Mouse (Mus musculus) kidney, postnatal 0 days (tissue): ENCODE data around the gene Myo1f. TPM values are rescaled to one million over a fixed set of nuclear protein-coding genes. Genes with fewer than 3 reads are reported as not detected.
A peak's percentile ranks its signal among the peaks of the same experiment; 100 is the strongest.

Experiments used
- ATAC-seq: fragments of 200-750 bp; cut with Nextera tagmentation; replicated peaks from 2 replicates; pipeline ENCODE4 v1.8.0; 2017; ENCODE audit warnings: low read depth, moderate number of reproducible peaks, moderate TSS enrichment, moderate library complexity; ENCODE audit not compliant: low FRiP score
- DNase-seq: peaks from one replicate; pipeline ENCODE4 v3.0.0-alpha.2; 2016; ENCODE audit warnings: low spot score
- H3K27ac ChIP-seq: fragments of 300-500 bp; sonication (generic); 2 replicates; pipeline ENCODE4 v1.5.1; 2014; ENCODE audit warnings: mild to moderate bottlenecking
- H3K27me3 ChIP-seq: fragments of 300-500 bp; sonication (generic); 2 replicates; pipeline ENCODE4 v1.6.1; 2014; ENCODE audit warnings: low read length, mixed read lengths; ENCODE audit not compliant: insufficient read depth
- H3K36me3 ChIP-seq: fragments of 300-500 bp; sonication (generic); 2 replicates; pipeline ENCODE4 v1.6.1; 2014; ENCODE audit warnings: low read length, mixed read lengths; ENCODE audit not compliant: insufficient read depth
- H3K4me1 ChIP-seq: fragments of 300-500 bp; sonication (generic); replicated peaks from 2 replicates; pipeline ENCODE4 v1.6.1; 2014; ENCODE audit warnings: antibody characterized with exemption, low read length, mixed read lengths; ENCODE audit not compliant: insufficient read depth
- H3K4me2 ChIP-seq: fragments of 300-500 bp; sonication (generic); 2 replicates; pipeline ENCODE4 v1.6.1; 2014; ENCODE audit warnings: mild to moderate bottlenecking, low read length, moderate library complexity, mixed read lengths
- H3K4me3 ChIP-seq: fragments of 300-500 bp; sonication (generic); replicated peaks from 2 replicates; pipeline ENCODE4 v1.5.1; 2014; ENCODE audit warnings: low read depth, low read length
- H3K9ac ChIP-seq: fragments of 300-500 bp; sonication (generic); 2 replicates; pipeline ENCODE4 v1.6.1; 2014; ENCODE audit warnings: low read depth, low read length
- H3K9me3 ChIP-seq: fragments of 300-500 bp; sonication (generic); replicated peaks from 2 replicates; pipeline ENCODE4 v1.6.1; 2016; ENCODE audit warnings: low read length, inconsistent platforms, mixed read lengths
- CTCF ChIP-seq: IDR thresholded peaks from 2 replicates; pipeline ENCODE4 v1.5.1; 2016; ENCODE audit warnings: antibody characterized with exemption, low read depth, mild to moderate bottlenecking, moderate library complexity
- WGBS: fragments of 180-500 bp; shearing (Covaris S2); extraction: QIAGEN DNeasy Blood & Tissue Kit; methylation state at CpG from one replicate; pipeline ENCODE4 v1.1.7; 2014; 5-methylcytosine and 5-hydroxymethylcytosine counted together
- polyA plus RNA-seq: library from polyadenylated mRNA; unstranded; fragments of >200 nt; fragmentation: Nextera tagmentation; extraction: Ambion mirVana; gene quantifications from 2 replicates; pipeline ENCODE4 v1.2.1, GENCODE M21; 2015

The Myo1f gene
- polyA plus RNA-seq, 1 experiment from 2014 or later = 1.5 TPM

GRCm38 (mm10) chr17:33628621-33629486 lies 73.3 kb downstream of the Myo1f start, which contains the start of gene Zfp414:
Zfp414 (plus strand) TSS chr17:33629090.
- ATAC-seq (peak; percentile 95), DNase-seq (peak; percentile 97)
- H3K4me3 ChIP-seq = peak within 1 kb of the TSS; percentile 79
- H3K36me3 ChIP-seq = 0 out of 2 replicates have a peak, but pooled peaks cover 11% of the 10 kb centered on the region
- H3K9me3 ChIP-seq = no peaks in the 10 kb centered on the region
- peak within 1 kb of the TSS; percentile 90 for H3K9ac ChIP-seq
- WGBS = 4% methylated on average over 24 of the region's 35 CpGs
- H3K4me1 ChIP-seq = peaks cover 12% of the 10 kb centered on the region; the same call in 1 of the 2 replicates
- peak within 1 kb of the TSS; percentile 97 for H3K27ac ChIP-seq
- H3K4me2 ChIP-seq = peak within 1 kb of the TSS; percentile 77
- no peaks in the 10 kb centered on the region for H3K27me3 ChIP-seq
- TF ChIP-seq CTCF = no peak

GRCm38 (mm10) chr17:33629487-33630125 lies 74.1 kb downstream of the Myo1f start:
- TF ChIP-seq CTCF = 0 out of 2 replicates have a peak, but pooled peaks have one; percentile 1
- 0 out of 2 replicates have a peak, but pooled peaks cover 11% of the 10 kb centered on the region for H3K36me3 ChIP-seq
- ATAC-seq = no peak
- H3K9ac ChIP-seq = peak overlapping the region; percentile 90
- no peaks in the 10 kb centered on the region for H3K27me3 ChIP-seq
- DNase-seq = no peak
- H3K9me3 ChIP-seq = no peaks in the 10 kb centered on the region
- H3K27ac ChIP-seq = peak overlapping the region; percentile 97
- peaks cover 12% of the 10 kb centered on the region; the same call in 1 of the 2 replicates for H3K4me1 ChIP-seq
- WGBS = 67% methylated on average over 12 of the region's 12 CpGs
- peak overlapping the region; percentile 79 for H3K4me3 ChIP-seq
- peak overlapping the region; percentile 77 for H3K4me2 ChIP-seq

- Histone ChIP-seq H3K9ac (no peak overlapping the region), H3K9me3 (no peaks in the 10 kb centered on the region), H3K4me1 (peaks cover 12% of the 10 kb centered on the region; the same call in 1 of the 2 replicates), H3K4me2 (peak overlapping the region; percentile 23; the same call in 1 of the 2 replicates), H3K36me3 (0 out of 2 replicates have a peak, but pooled peaks cover 11% of the 10 kb centered on the region), H3K4me3 (no peak overlapping the region), H3K27ac (0 out of 2 replicates have a peak overlapping the region, but pooled peaks have one; percentile 2), H3K27me3 (no peaks in the 10 kb centered on the region)
- TF ChIP-seq CTCF = no peak
- 65% methylated on average over 13 of the region's 13 CpGs for WGBS
- DNase-seq = peak; percentile 40
- no peak; the same call in 1 of the 2 replicates for ATAC-seq
Measured at GRCm38 (mm10) chr17:33630171-33630895, 74.8 kb downstream of the Myo1f start.

- 0 out of 2 replicates have a peak overlapping the region, but pooled peaks have one; percentile 2 for H3K27ac ChIP-seq
- H3K4me1 ChIP-seq = peaks cover 12% of the 10 kb centered on the region; the same call in 1 of the 2 replicates
- no peak for DNase-seq
- H3K4me3 ChIP-seq = no peak overlapping the region
- TF ChIP-seq CTCF = no peak
- 92% methylated on average over 9 of the region's 9 CpGs for WGBS
- H3K9ac ChIP-seq = no peak overlapping the region
- 0 out of 2 replicates have a peak, but pooled peaks cover 11% of the 10 kb centered on the region for H3K36me3 ChIP-seq
- H3K9me3 ChIP-seq = no peaks in the 10 kb centered on the region
- no peak for ATAC-seq
- H3K27me3 ChIP-seq = no peaks in the 10 kb centered on the region
- no peak overlapping the region for H3K4me2 ChIP-seq
Measured at GRCm38 (mm10) chr17:33631236-33631635, 75.7 kb downstream of the Myo1f start.

- H3K27ac ChIP-seq = no peak overlapping the region
- DNase-seq (no peak), ATAC-seq (no peak)
Measured at GRCm38 (mm10) chr17:33631796-33632195, 76.3 kb downstream of the Myo1f start.

More at GRCm38 (mm10) chr17:33631796-33632195, 76.3 kb downstream of the Myo1f start:
- 83% methylated on average over 5 of the region's 5 CpGs for WGBS
- Histone ChIP-seq H3K4me3 (no peak overlapping the region), H3K4me2 (no peak overlapping the region), H3K4me1 (peaks cover 12% of the 10 kb centered on the region; the same call in 1 of the 2 replicates), H3K27me3 (no peaks in the 10 kb centered on the region), H3K9me3 (no peaks in the 10 kb centered on the region), H3K36me3 (0 out of 2 replicates have a peak, but pooled peaks cover 11% of the 10 kb centered on the region), H3K9ac (no peak overlapping the region)
- no peak for TF ChIP-seq CTCF
